Mouse (Mus musculus): ENCODE measurements around the gene Gm9803. TPM values are rescaled to one million over a fixed set of nuclear protein-coding genes. Genes with fewer than 3 reads are reported as not detected.

Gm9803 gene
- polyA plus RNA-seq, 1 experiment: 112 TPM

- Histone ChIP-seq H3K4me1 (ENCODE audit: control insufficient read depth, insufficient read depth, insufficient read length, low read length) (peaks cover 10% of the 10 kb centered on the region; the same call in 1 of the 2 replicates), H3K27ac (ENCODE audit: insufficient read depth, low read depth, low read length) (no peak overlapping the region), H3K4me3 (ENCODE audit: low read depth, low read length) (no peak overlapping the region), H3K36me3 (ENCODE audit: control insufficient read depth, insufficient read depth, low read length) (peaks cover 14% of the 10 kb centered on the region), H3K27me3 (ENCODE audit: control insufficient read depth, insufficient read depth, low read length) (no peaks in the 10 kb centered on the region)
- WGBS: 83% methylated on average over 10 of the region's 10 CpGs
- TF ChIP-seq CTCF (IDR thresholded peaks at IDR 0.05; ENCODE audit: extremely low read depth, insufficient read length, insufficient replicate concordance, low read depth, low read length) (no peak), POLR2A (IDR thresholded peaks at IDR 0.05; ENCODE audit: low read depth, low read length) (no peak)
Measured at GRCm38 (mm10) chr10:43512976-43513375, 10.9 kb upstream of the Gm9803 start.

- TF ChIP-seq CTCF (IDR thresholded peaks at IDR 0.05; ENCODE audit: extremely low read depth, insufficient read length, insufficient replicate concordance, low read depth, low read length) (no peak), POLR2A (IDR thresholded peaks at IDR 0.05; ENCODE audit: low read depth, low read length) (no peak)
- peaks cover 2% of the 10 kb centered on the region; the same call in 1 of the 2 replicates for H3K36me3 ChIP-seq (ENCODE audit: control insufficient read depth, insufficient read depth, low read length)
- WGBS: 26% methylated on average over 6 of the region's 6 CpGs
- peaks cover 11% of the 10 kb centered on the region; the same call in 1 of the 2 replicates for H3K4me1 ChIP-seq (ENCODE audit: control insufficient read depth, insufficient read depth, insufficient read length, low read length)
- no peaks in the 10 kb centered on the region for H3K27me3 ChIP-seq (ENCODE audit: control insufficient read depth, insufficient read depth, low read length)
- H3K4me3 ChIP-seq (ENCODE audit: low read depth, low read length): no peak overlapping the region
- H3K27ac ChIP-seq (ENCODE audit: insufficient read depth, low read depth, low read length): peak overlapping the region; percentile 89
Measured at GRCm38 (mm10) chr10:43516992-43517660, 6.8 kb upstream of the Gm9803 start.

GRCm38 (mm10) chr10:43517836-43518235 lies 6.0 kb upstream of the Gm9803 start:
- WGBS: 13% methylated on average over 4 of the region's 4 CpGs
- Histone ChIP-seq H3K27ac (ENCODE audit: insufficient read depth, low read depth, low read length) (peak overlapping the region; percentile 89), H3K36me3 (ENCODE audit: control insufficient read depth, insufficient read depth, low read length) (peaks cover 2% of the 10 kb centered on the region; the same call in 1 of the 2 replicates), H3K4me3 (ENCODE audit: low read depth, low read length) (no peak overlapping the region), H3K4me1 (ENCODE audit: control insufficient read depth, insufficient read depth, insufficient read length, low read length) (peaks cover 11% of the 10 kb centered on the region; the same call in 1 of the 2 replicates), H3K27me3 (ENCODE audit: control insufficient read depth, insufficient read depth, low read length) (no peaks in the 10 kb centered on the region)
- no peak for TF ChIP-seq CTCF (IDR thresholded peaks at IDR 0.05; ENCODE audit: extremely low read depth, insufficient read length, insufficient replicate concordance, low read depth, low read length)
- TF ChIP-seq POLR2A (IDR thresholded peaks at IDR 0.05; ENCODE audit: low read depth, low read length): no peak; the same call in 1 of the 2 replicates

- TF ChIP-seq POLR2A (IDR thresholded peaks at IDR 0.05; ENCODE audit: low read depth, low read length): peak; percentile 79
- no peak for TF ChIP-seq CTCF (IDR thresholded peaks at IDR 0.05; ENCODE audit: extremely low read depth, insufficient read length, insufficient replicate concordance, low read depth, low read length)
- Histone ChIP-seq H3K4me1 (ENCODE audit: control insufficient read depth, insufficient read depth, insufficient read length, low read length) (peaks cover 11% of the 10 kb centered on the region; the same call in 1 of the 2 replicates), H3K27ac (ENCODE audit: insufficient read depth, low read depth, low read length) (peak overlapping the region; percentile 89), H3K27me3 (ENCODE audit: control insufficient read depth, insufficient read depth, low read length) (no peaks in the 10 kb centered on the region), H3K4me3 (ENCODE audit: low read depth, low read length) (peak overlapping the region; percentile 50), H3K36me3 (ENCODE audit: control insufficient read depth, insufficient read depth, low read length) (peaks cover 2% of the 10 kb centered on the region; the same call in 1 of the 2 replicates)
- WGBS: 31% methylated on average over 13 of the region's 13 CpGs
Measured at GRCm38 (mm10) chr10:43518368-43518767, 5.5 kb upstream of the Gm9803 start.

GRCm38 (mm10) chr10:43519977-43520376 lies 3.9 kb upstream of the Gm9803 start:
- WGBS: 92% methylated on average over 2 of the region's 2 CpGs

GRCm38 (mm10) chr10:43527283-43528269 lies 3.7 kb downstream of the Gm9803 start:
- H3K36me3 ChIP-seq (ENCODE audit: control insufficient read depth, insufficient read depth, low read length): peaks cover 34% of the 10 kb centered on the region
- peaks cover 4% of the 10 kb centered on the region; the same call in 1 of the 2 replicates for H3K4me1 ChIP-seq (ENCODE audit: control insufficient read depth, insufficient read depth, insufficient read length, low read length)
- 32% methylated on average over 15 of the region's 15 CpGs for WGBS
- no peak overlapping the region for H3K4me3 ChIP-seq (ENCODE audit: low read depth, low read length)
- peak overlapping the region; percentile 26; the same call in 1 of the 2 replicates for H3K27ac ChIP-seq (ENCODE audit: insufficient read depth, low read depth, low read length)
- H3K27me3 ChIP-seq (ENCODE audit: control insufficient read depth, insufficient read depth, low read length): no peaks in the 10 kb centered on the region
- no peak for TF ChIP-seq POLR2A (IDR thresholded peaks at IDR 0.05; ENCODE audit: low read depth, low read length)
- TF ChIP-seq CTCF (IDR thresholded peaks at IDR 0.05; ENCODE audit: extremely low read depth, insufficient read length, insufficient replicate concordance, low read depth, low read length): no peak

More at GRCm38 (mm10) chr10:43519977-43520376, 3.9 kb upstream of the Gm9803 start:
- H3K36me3 ChIP-seq (ENCODE audit: control insufficient read depth, insufficient read depth, low read length): peaks cover 5% of the 10 kb centered on the region; the same call in 1 of the 2 replicates
- H3K4me3 ChIP-seq (ENCODE audit: low read depth, low read length): no peak overlapping the region
- H3K27ac ChIP-seq (ENCODE audit: insufficient read depth, low read depth, low read length): no peak overlapping the region
- peaks cover 11% of the 10 kb centered on the region; the same call in 1 of the 2 replicates for H3K4me1 ChIP-seq (ENCODE audit: control insufficient read depth, insufficient read depth, insufficient read length, low read length)
- TF ChIP-seq POLR2A (IDR thresholded peaks at IDR 0.05; ENCODE audit: low read depth, low read length) (no peak), CTCF (IDR thresholded peaks at IDR 0.05; ENCODE audit: extremely low read depth, insufficient read length, insufficient replicate concordance, low read depth, low read length) (no peak)
- no peaks in the 10 kb centered on the region for H3K27me3 ChIP-seq (ENCODE audit: control insufficient read depth, insufficient read depth, low read length)
